Mouse (Mus musculus) neural tube, embryonic 12.5 days (tissue): Measurements from ENCODE around the gene Malrd1. TPM values are rescaled to one million over a fixed set of nuclear protein-coding genes. Genes with fewer than 3 reads are reported as not detected.

Experiments used
- ATAC-seq: fragments of 200-750 bp; cut with Nextera tagmentation; 2 replicates; pipeline ENCODE4 v1.8.0; 2017; ENCODE audit warnings: low read depth, mild to moderate bottlenecking, moderate TSS enrichment, moderate library complexity; ENCODE audit not compliant: low FRiP score
- H3K27ac ChIP-seq: fragments of 300-500 bp; sonication (generic); 2 replicates; pipeline ENCODE4 v1.5.1; 2016
- H3K27me3 ChIP-seq: fragments of 300-500 bp; sonication (generic); replicated peaks from 2 replicates; pipeline ENCODE4 v1.6.1; 2016; ENCODE audit warnings: mild to moderate bottlenecking
- H3K36me3 ChIP-seq: fragments of 300-500 bp; sonication (generic); 2 replicates; pipeline ENCODE4 v1.6.1; 2016; ENCODE audit warnings: mild to moderate bottlenecking
- H3K4me1 ChIP-seq: fragments of 300-500 bp; sonication (generic); 2 replicates; pipeline ENCODE4 v1.6.1; 2016
- H3K4me2 ChIP-seq: fragments of 300-500 bp; sonication (generic); replicated peaks from 2 replicates; pipeline ENCODE4 v1.6.1; 2016; ENCODE audit warnings: mild to moderate bottlenecking
- H3K4me3 ChIP-seq: fragments of 300-500 bp; sonication (generic); 2 replicates; pipeline ENCODE4 v1.5.1; 2016
- H3K9ac ChIP-seq: fragments of 300-500 bp; sonication (generic); 2 replicates; pipeline ENCODE4 v1.6.1; 2016; ENCODE audit warnings: mild to moderate bottlenecking
- H3K9me3 ChIP-seq: fragments of 300-500 bp; sonication (generic); 2 replicates; pipeline ENCODE4 v1.6.1; 2016; ENCODE audit warnings: mild to moderate bottlenecking
- WGBS: fragments of 180-500 bp; shearing (Covaris S2); methylation state at CpG from one replicate; pipeline ENCODE4 v1.1.7; 2016; 5-methylcytosine and 5-hydroxymethylcytosine counted together
- polyA plus RNA-seq: library from polyadenylated mRNA; unstranded; fragments of >200 nt; fragmentation: Nextera tagmentation; extraction: Ambion mirVana; gene quantifications from 2 replicates; pipeline ENCODE4 v1.2.1, GENCODE M21; 2016

The Malrd1 gene
- polyA plus RNA-seq, 1 experiment from 2014 or later: 0.03 TPM

DNA sequence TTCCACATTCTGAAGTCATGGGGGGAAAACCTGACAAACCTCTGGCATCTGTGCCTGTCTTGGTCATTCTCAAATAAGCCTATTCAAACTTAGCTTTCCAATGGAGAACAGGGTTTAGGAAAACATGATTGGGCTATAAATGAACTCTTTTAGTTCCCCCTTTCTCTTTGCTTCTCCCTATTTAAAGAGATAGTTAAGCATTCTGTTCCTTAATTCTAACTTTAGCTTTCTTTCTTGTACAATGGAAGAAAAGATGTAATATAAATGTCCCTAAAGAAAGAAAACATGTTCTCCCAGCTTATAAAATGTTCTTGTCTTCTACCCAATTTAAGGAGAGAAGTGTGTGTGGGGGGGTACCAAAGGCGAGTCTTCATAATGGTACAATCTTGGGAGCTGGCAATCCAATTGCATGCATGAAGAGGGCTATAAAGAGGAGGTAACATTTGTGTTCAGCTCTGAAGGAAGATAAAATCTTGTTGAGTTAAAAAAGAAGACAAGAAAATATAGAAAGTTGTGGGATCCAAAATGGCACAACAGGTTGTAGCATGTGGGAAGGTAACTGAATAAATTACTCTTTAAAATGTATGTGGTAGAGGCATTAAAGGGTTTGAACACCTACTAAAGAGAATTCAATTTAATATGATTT is 702.0 kb downstream of the Malrd1 start:
- Histone ChIP-seq H3K4me3 (no peak overlapping the region), H3K9me3 (no peaks in the 10 kb centered on the region), H3K36me3 (no peaks in the 10 kb centered on the region), H3K4me2 (no peak overlapping the region), H3K4me1 (no peaks in the 10 kb centered on the region), H3K27ac (no peak overlapping the region), H3K27me3 (no peaks in the 10 kb centered on the region), H3K9ac (no peak overlapping the region)
- 87% methylated on average over 1 of the region's 1 CpGs for WGBS
- no peak for ATAC-seq

GRCm38 (mm10) chr2:16240861-16241260 is 714.6 kb downstream of the Malrd1 start:
- 85% methylated on average over 1 of the region's 1 CpGs for WGBS
- ATAC-seq: no peak
- H3K27ac ChIP-seq: no peak overlapping the region
- H3K36me3 ChIP-seq: no peaks in the 10 kb centered on the region
- H3K4me1 ChIP-seq: no peaks in the 10 kb centered on the region
- no peak overlapping the region for H3K4me2 ChIP-seq
- no peaks in the 10 kb centered on the region for H3K27me3 ChIP-seq
- H3K9ac ChIP-seq: no peak overlapping the region
- H3K9me3 ChIP-seq: no peaks in the 10 kb centered on the region
- no peak overlapping the region for H3K4me3 ChIP-seq

DNA sequence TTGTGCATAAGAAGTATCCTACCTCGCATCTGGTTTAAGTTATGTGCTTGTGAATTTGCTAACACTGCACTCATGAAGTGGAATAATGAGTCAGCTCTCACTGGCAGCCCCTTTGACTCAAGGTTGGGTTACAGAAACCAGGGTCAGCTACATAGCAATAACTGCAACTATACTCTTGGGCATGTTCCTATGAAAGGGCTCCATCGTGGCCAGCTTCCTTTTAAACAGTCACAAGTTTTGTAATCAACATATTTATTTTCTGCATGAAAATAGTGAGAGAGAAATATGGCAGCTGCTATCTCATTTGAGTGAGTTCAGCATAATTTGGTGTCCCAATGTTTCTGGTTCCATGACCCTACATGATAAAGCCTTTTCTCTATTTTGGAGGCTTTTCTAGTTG is 716.8 kb downstream of the Malrd1 start:
- no peaks in the 10 kb centered on the region for H3K9me3 ChIP-seq

GRCm38 (mm10) chr2:16248861-16249260 is 722.6 kb downstream of the Malrd1 start:
- H3K36me3 ChIP-seq: no peaks in the 10 kb centered on the region
- no peak overlapping the region for H3K9ac ChIP-seq
- no peaks in the 10 kb centered on the region for H3K4me1 ChIP-seq
- no peak overlapping the region for H3K4me3 ChIP-seq
- H3K27ac ChIP-seq: no peak overlapping the region
- no peak overlapping the region for H3K4me2 ChIP-seq
- H3K27me3 ChIP-seq: no peaks in the 10 kb centered on the region
- H3K9me3 ChIP-seq: no peaks in the 10 kb centered on the region
- 76% methylated on average over 3 of the region's 3 CpGs for WGBS
- no peak for ATAC-seq

More for the DNA sequence above, 716.8 kb downstream of the Malrd1 start:
- Histone ChIP-seq H3K4me1 (no peaks in the 10 kb centered on the region), H3K4me2 (no peak overlapping the region), H3K27me3 (no peaks in the 10 kb centered on the region), H3K9ac (no peak overlapping the region), H3K4me3 (no peak overlapping the region), H3K27ac (no peak overlapping the region), H3K36me3 (no peaks in the 10 kb centered on the region)
- WGBS: 76% methylated on average over 2 of the region's 2 CpGs
- ATAC-seq: no peak

GRCm38 (mm10) chr2:16252274-16252673 is 726.0 kb downstream of the Malrd1 start:
- no peak for ATAC-seq

More at GRCm38 (mm10) chr2:16252274-16252673, 726.0 kb downstream of the Malrd1 start:
- Histone ChIP-seq H3K9ac (no peak overlapping the region), H3K4me3 (no peak overlapping the region), H3K36me3 (no peaks in the 10 kb centered on the region), H3K27me3 (no peaks in the 10 kb centered on the region), H3K27ac (no peak overlapping the region), H3K4me2 (no peak overlapping the region), H3K4me1 (no peaks in the 10 kb centered on the region), H3K9me3 (no peaks in the 10 kb centered on the region)
- WGBS: 81% methylated on average over 1 of the region's 1 CpGs
